Mouse (Mus musculus): Measurements from ENCODE around the gene Ctnna3.

DNA sequence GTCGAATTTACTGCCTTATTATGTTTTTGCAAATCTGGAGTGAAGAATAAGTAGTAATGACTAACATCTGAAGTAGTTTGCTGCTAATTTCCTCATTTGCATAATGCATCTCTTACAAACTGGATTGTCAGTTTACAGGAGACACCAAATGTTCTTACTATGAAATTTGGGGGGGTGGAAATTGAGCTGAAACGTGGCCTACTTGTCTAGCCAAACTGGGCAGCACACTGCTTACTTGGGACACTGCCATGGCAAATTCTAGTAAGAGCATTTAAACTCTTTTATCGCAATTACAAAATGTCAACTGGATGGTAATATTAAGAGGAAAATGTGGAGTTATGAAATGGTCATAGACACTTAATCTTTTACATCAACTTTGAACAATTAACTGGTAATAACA is 716.6 kb downstream of the Ctnna3 start:
- no peak for TF ChIP-seq POLR2A (IDR thresholded peaks at IDR 0.05; ENCODE audit: borderline replicate concordance, control insufficient read depth, low read depth, low read length)
- TF ChIP-seq CTCF (IDR thresholded peaks at IDR 0.05; ENCODE audit: control insufficient read depth, insufficient read depth, low read length), result no peak

Measured in bone marrow, adult 2 months (tissue).